ENCODE assay signal across 8 mouse cellular contexts in the genomic region with DNA sequence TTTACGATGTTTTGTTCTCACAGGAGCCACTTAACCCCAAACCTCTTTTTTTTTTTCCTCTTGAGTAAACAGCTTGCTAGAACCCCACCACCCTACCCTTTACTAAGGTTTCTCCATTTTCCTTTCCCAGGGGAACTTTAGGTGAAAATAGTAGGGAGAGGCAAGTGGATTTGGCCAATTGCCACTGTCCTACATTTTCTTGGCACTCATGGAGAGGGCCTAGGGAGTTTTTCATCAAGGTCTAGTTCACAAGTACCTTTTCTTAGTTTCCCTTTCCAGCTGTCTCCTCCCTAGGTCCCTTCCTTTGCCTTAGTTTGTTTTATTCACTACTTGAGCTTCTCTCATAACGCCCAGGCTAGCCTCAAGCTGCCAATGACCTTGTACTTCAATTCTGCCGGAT. TPM values are rescaled to one million over a fixed set of nuclear protein-coding genes. Genes with fewer than 3 reads are reported as not detected.
A peak's percentile ranks its signal among the peaks of the same experiment; 100 is the strongest.
DNase-seq lines count a peak whose midpoint lies in the region; ATAC-seq and TF ChIP-seq lines count a peak whose summit lies in the region.

No protein-coding gene starts in this region.

- peak overlapping the region; percentile 80 for H3K4me2 ChIP-seq in heart, postnatal 0 days (ENCODE audit: low read depth, low read length)

- TF ChIP-seq EP300 in heart, postnatal 0 days (IDR thresholded peaks at IDR 0.05; ENCODE audit: low read depth), result no peak

- 45% methylated on average over 3 of the region's 3 CpGs for WGBS in heart, embryonic 10.5 days
- WGBS in heart, postnatal 0 days, result 46% methylated on average over 3 of the region's 3 CpGs
- 52% methylated on average over 3 of the region's 3 CpGs for WGBS in midbrain, embryonic 10.5 days

- H3K4me3 ChIP-seq in heart, embryonic 10.5 days, result peak overlapping the region; percentile 98
- H3K4me3 ChIP-seq in G1E (ENCODE audit: low read depth, low read length), result peak overlapping the region; percentile 99
- H3K4me3 ChIP-seq in heart, postnatal 0 days (ENCODE audit: low read depth, low read length), result peak overlapping the region; percentile 90
- H3K4me3 ChIP-seq in midbrain, embryonic 10.5 days, result peak overlapping the region; percentile 96

- no peak for ATAC-seq in G1E (ENCODE audit: extremely low read depth, insufficient number of reproducible peaks, low FRiP score, poor library complexity, severe bottlenecking)
- no peak for ATAC-seq in heart, postnatal 0 days (ENCODE audit: insufficient read depth, low read depth)

- H3K27me3 ChIP-seq in heart, embryonic 10.5 days (ENCODE audit: insufficient read depth, poor library complexity, severe bottlenecking), result no peaks in the 10 kb centered on the region
- no peaks in the 10 kb centered on the region for H3K27me3 ChIP-seq in G1E (ENCODE audit: insufficient read depth, low read length)
- H3K27me3 ChIP-seq in heart, postnatal 0 days (ENCODE audit: control insufficient read depth, insufficient read depth, low read length), result no peaks in the 10 kb centered on the region
- H3K27me3 ChIP-seq in midbrain, embryonic 10.5 days (ENCODE audit: low read depth, poor library complexity, severe bottlenecking), result no peaks in the 10 kb centered on the region

- peak overlapping the region; percentile 95 for H3K27ac ChIP-seq in heart, embryonic 10.5 days
- H3K27ac ChIP-seq in heart, postnatal 0 days (ENCODE audit: low read depth), result peak overlapping the region; percentile 5; the same call in 1 of the 2 replicates
- peak overlapping the region; percentile 96 for H3K27ac ChIP-seq in midbrain, embryonic 10.5 days (replicated peaks)

- no peaks in the 10 kb centered on the region for H3K36me3 ChIP-seq in heart, embryonic 10.5 days
- H3K36me3 ChIP-seq in G1E (replicated peaks), result peaks cover 26% of the 10 kb centered on the region
- no peaks in the 10 kb centered on the region for H3K36me3 ChIP-seq in heart, postnatal 0 days (replicated peaks; ENCODE audit: control insufficient read depth, insufficient read depth, low read length)
- no peaks in the 10 kb centered on the region; the same call in 1 of the 2 replicates for H3K36me3 ChIP-seq in midbrain, embryonic 10.5 days

- H3K9ac ChIP-seq in heart, postnatal 0 days (replicated peaks; ENCODE audit: low read depth, low read length), result peak overlapping the region; percentile 72; the same call in 1 of the 2 replicates

- H3K4me1 ChIP-seq in heart, embryonic 10.5 days, result peaks cover 23% of the 10 kb centered on the region
- peaks cover 46% of the 10 kb centered on the region for H3K4me1 ChIP-seq in G1E (ENCODE audit: insufficient read depth, low read depth, low read length)
- H3K4me1 ChIP-seq in heart, postnatal 0 days (ENCODE audit: control insufficient read depth, insufficient read depth), result peaks cover 8% of the 10 kb centered on the region
- H3K4me1 ChIP-seq in midbrain, embryonic 10.5 days, result peaks cover 37% of the 10 kb centered on the region

- no peak for TF ChIP-seq CTCF in G1E (IDR thresholded peaks at IDR 0.05; ENCODE audit: low read depth, low read length)
- no peak for TF ChIP-seq CTCF in heart, postnatal 0 days (IDR thresholded peaks at IDR 0.05; ENCODE audit: low read depth)

- no peak for DNase-seq in heart, embryonic 10.5 days (ENCODE audit: low spot score)
- DNase-seq in heart, adult 18-20 months, result no peak
- DNase-seq in G1E (ENCODE audit: low spot score), result peak; percentile 12
- DNase-seq in heart, postnatal 0 days (ENCODE audit: low spot score), result no peak
- no peak for DNase-seq in midbrain, embryonic 10.5 days (ENCODE audit: low spot score)
- no peak for DNase-seq in adrenal gland, adult 2 months
- DNase-seq in left cerebral cortex, adult 9 months (ENCODE audit: low spot score in 2 of 2), result no peak
- DNase-seq in thymus, postnatal 14 days, result no peak

- H3K9me3 ChIP-seq in heart, embryonic 10.5 days, result peaks cover 5% of the 10 kb centered on the region; the same call in 1 of the 2 replicates
- H3K9me3 ChIP-seq in G1E (replicated peaks), result 0 out of 2 replicates have a peak, but pooled peaks cover 5% of the 10 kb centered on the region
- no peaks in the 10 kb centered on the region for H3K9me3 ChIP-seq in heart, postnatal 0 days (replicated peaks; ENCODE audit: control insufficient read depth, low read length)
- no peaks in the 10 kb centered on the region; the same call in 1 of the 2 replicates for H3K9me3 ChIP-seq in midbrain, embryonic 10.5 days (replicated peaks)

RNA-seq across cellular contexts. Expression of a gene that starts 0.7 kb away (rescaled TPM):
- polyA plus RNA-seq in heart, embryonic 10.5 days (2016; fragmentation: Nextera tagmentation; extraction: Ambion mirVana), result 29.8 and 35.8 TPM in 2 replicates
- 10 to 100 TPM; 13.0 to 15.1 TPM for total RNA-seq in heart, adult 18-20 months (2021)
- 64.0 and 74.2 TPM in 2 replicates for total RNA-seq in G1E (2014; fragmentation: Nextera tagmentation)
- 53.4 and 58.6 TPM in 2 replicates for total RNA-seq in G1E (2017)
- 12.8 and 13.7 TPM in 2 replicates for polyA plus RNA-seq in G1E (2012)
- 6.4 and 13.8 TPM in 2 replicates for total RNA-seq in heart, postnatal 0 days (2014; rRNA removed; ENCODE audit: low replicate concordance)
- polyA plus RNA-seq in heart, postnatal 0 days (2015; fragmentation: Nextera tagmentation; extraction: Ambion mirVana), result 7.3 and 7.6 TPM in 2 replicates
- polyA plus RNA-seq in midbrain, embryonic 10.5 days (2016; fragmentation: Nextera tagmentation; extraction: Ambion mirVana), result 28.4 and 30.3 TPM in 2 replicates
- total RNA-seq in adrenal gland, adult 2 months (2021), result 10 to 100 TPM in 1 of 2 experiments, 1 to 10 TPM in 1; 5.1 to 10.1 TPM
- 1.5 and 1.6 TPM in 2 replicates for polyA plus RNA-seq in adrenal gland, adult 2 months (2012; rRNA removed)

RNA-seq across cellular contexts. Expression of a gene that starts 45.8 kb away (rescaled TPM):
- polyA plus RNA-seq in heart, embryonic 10.5 days (2016; fragmentation: Nextera tagmentation; extraction: Ambion mirVana), result 9.9 and 11.4 TPM in 2 replicates
- total RNA-seq in heart, adult 18-20 months (2021), result 1 to 10 TPM; 2.6 to 3.4 TPM
- total RNA-seq in G1E (2014; fragmentation: Nextera tagmentation) (27.6 and 40.9 TPM in 2 replicates), G1E (2017) (14.7 and 16.7 TPM in 2 replicates)
- 20.5 and 27.5 TPM in 2 replicates for polyA plus RNA-seq in G1E (2012)
- 4.2 and 11.4 TPM in 2 replicates for total RNA-seq in heart, postnatal 0 days (2014; rRNA removed; ENCODE audit: low replicate concordance)
- 6.6 and 7.4 TPM in 2 replicates for polyA plus RNA-seq in heart, postnatal 0 days (2015; fragmentation: Nextera tagmentation; extraction: Ambion mirVana)
- polyA plus RNA-seq in midbrain, embryonic 10.5 days (2016; fragmentation: Nextera tagmentation; extraction: Ambion mirVana), result 5.7 and 6.6 TPM in 2 replicates
- total RNA-seq in adrenal gland, adult 2 months (2021), result 1 to 10 TPM; 9.4 to 9.6 TPM
- 2.7 and 3.2 TPM in 2 replicates for polyA plus RNA-seq in adrenal gland, adult 2 months (2012; rRNA removed)

Comparison
In these comparisons a context has a peak if more than half of its experiments do, and no peak if none do; other contexts are left out.
1. H3K27ac ChIP-seq: peak in every context shown above with its lines; median percentile 96 in midbrain, embryonic 10.5 days; 95 in heart, embryonic 10.5 days; 5 in heart, postnatal 0 days.